Mouse (Mus musculus) lung, postnatal 0 days (tissue): ENCODE measurements at regions not wholly inside any gene's neighbourhood (a gene's known extent, or its start where the extent isn't known, plus 50 kb on each side); places are given as distances from the start of the nearest gene placed in this dataset.

ENCODE experiments used
- CTCF ChIP-seq: IDR thresholded peaks from 2 replicates; pipeline ENCODE4 v1.5.1; 2016; ENCODE audit warnings: antibody characterized with exemption, mild to moderate bottlenecking
- EP300 ChIP-seq: IDR thresholded peaks from 2 replicates; pipeline ENCODE4 v1.6.1; 2016; ENCODE audit warnings: antibody characterized with exemption, mild to moderate bottlenecking, control low read depth

GRCm38 (mm10) chrX:140212644-140213361 is 129.3 kb upstream of the Frmpd3 start:
- TF ChIP-seq CTCF: no peak
- no peak for TF ChIP-seq EP300
